Mouse (Mus musculus): Measurements from ENCODE around the gene Naxd.

DNA sequence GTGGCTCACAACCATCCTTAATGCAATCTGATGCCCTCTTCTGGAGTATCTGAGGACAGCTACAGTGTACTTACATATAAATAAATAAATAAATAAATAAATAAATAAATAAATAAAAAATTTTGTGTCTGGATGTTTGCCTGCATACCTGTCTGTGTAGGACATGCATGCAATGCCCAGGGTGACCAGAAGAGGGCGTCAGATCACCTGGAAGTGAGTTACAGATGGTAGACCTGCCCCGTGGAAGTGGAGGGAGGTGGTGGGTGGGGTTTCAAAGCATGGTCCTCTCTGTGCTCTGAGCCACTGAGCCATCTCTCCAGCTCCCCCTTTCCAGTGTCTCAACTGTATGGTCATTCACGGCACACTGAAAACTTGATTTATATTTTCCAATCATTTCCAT, 47.1 kb downstream of the Naxd start:
- TF ChIP-seq CTCF (IDR thresholded peaks at IDR 0.05; ENCODE audit: extremely low read depth, insufficient read depth, low read length) = peak; percentile 53
- TF ChIP-seq POLR2A (IDR thresholded peaks at IDR 0.05; ENCODE audit: extremely low read depth, insufficient read depth, low read length) = no peak
